Mouse (Mus musculus): ENCODE results near the gene Gm21921. TPM values are rescaled to one million over a fixed set of nuclear protein-coding genes. Genes with fewer than 3 reads are reported as not detected.

Gene Gm21921
- not detected for polyA plus RNA-seq (2012; fragmentation: generic; extraction: Trizol)

DNA sequence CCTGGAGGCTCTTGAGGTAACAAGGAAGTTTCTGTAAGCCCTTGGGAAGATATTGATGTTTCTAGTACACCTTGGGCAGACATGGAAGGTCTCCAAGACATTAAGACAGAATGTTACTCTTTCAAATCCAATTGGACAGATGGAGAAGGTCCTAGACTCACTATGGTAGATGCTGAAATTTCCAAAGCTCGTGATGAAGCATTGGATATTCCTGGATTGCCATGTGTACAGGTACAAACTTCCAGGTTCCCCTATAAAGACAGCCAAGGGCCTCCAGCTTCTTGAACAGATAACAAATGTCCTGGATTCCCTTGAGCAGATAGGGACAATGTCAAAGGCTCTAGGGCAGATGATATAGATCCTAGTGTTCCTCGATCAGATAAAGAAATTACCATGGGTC, at the start of gene Gm21921:
Gene Gm21921, minus strand, starts transcription at position 101 of the 400 bp plus-strand sequence.

All from C3H10T1/2 (cell line).